Comparison of ENCODE assay signal across 8 mouse cellular contexts in genomic region chr12:118301866-118302835, GRCm38 (mm10). TPM values are rescaled to one million over a fixed set of nuclear protein-coding genes. Genes with fewer than 3 reads are reported as not detected.
DNase-seq lines count a peak whose midpoint lies in the region; ATAC-seq and TF ChIP-seq lines count a peak whose summit lies in the region.

No protein-coding gene starts in this region.

- H3K27me3 ChIP-seq in embryonic facial prominence, embryonic 15.5 days, result no peaks in the 10 kb centered on the region
- H3K27me3 ChIP-seq in limb, embryonic 14.5 days (ENCODE audit: control insufficient read depth, insufficient read depth, low read length), result no peaks in the 10 kb centered on the region
- H3K27me3 ChIP-seq in midbrain, postnatal 0 days (ENCODE audit: insufficient read depth, low read length), result no peaks in the 10 kb centered on the region

- peak overlapping the region; percentile 85 for H3K4me3 ChIP-seq in bone marrow, adult 2 months (replicated peaks; ENCODE audit: control insufficient read depth, low read depth, low read length)
- H3K4me3 ChIP-seq in embryonic facial prominence, embryonic 15.5 days (replicated peaks), result peak overlapping the region; percentile 98
- peak overlapping the region; percentile 69 for H3K4me3 ChIP-seq in limb, embryonic 14.5 days (replicated peaks; ENCODE audit: low read length)
- H3K4me3 ChIP-seq in midbrain, postnatal 0 days (ENCODE audit: low read depth, low read length), result peak overlapping the region; percentile 79

- peak; percentile 97 for DNase-seq in 416B (ENCODE audit: low read depth)
- DNase-seq in heart, adult 8-10 months (ENCODE audit: low spot score), result peak; percentile 99
- peak; percentile 100 for DNase-seq in kidney, adult 9 months
- DNase-seq in limb, embryonic 14.5 days (ENCODE audit: low spot score), result peak; percentile 98
- peak; percentile 99 for DNase-seq in midbrain, postnatal 0 days (ENCODE audit: low spot score)
- DNase-seq in spleen, postnatal 14 days (ENCODE audit: low spot score in 2 of 2), result peak; percentile 99

- TF ChIP-seq CTCF in bone marrow, adult 2 months (IDR thresholded peaks at IDR 0.05; ENCODE audit: control insufficient read depth, insufficient read depth, low read length), result no peak
- TF ChIP-seq CTCF in midbrain, postnatal 0 days (IDR thresholded peaks at IDR 0.05), result peak; percentile 57

- peak overlapping the region; percentile 70 for H3K4me2 ChIP-seq in embryonic facial prominence, embryonic 15.5 days (replicated peaks)
- H3K4me2 ChIP-seq in limb, embryonic 14.5 days (replicated peaks; ENCODE audit: low read depth, low read length, severe bottlenecking), result peak overlapping the region; percentile 80
- peak overlapping the region; percentile 57 for H3K4me2 ChIP-seq in midbrain, postnatal 0 days (ENCODE audit: low read depth, low read length, poor library complexity, severe bottlenecking)

- peak; percentile 91 for ATAC-seq in embryonic facial prominence, embryonic 15.5 days (ENCODE audit: insufficient number of reproducible peaks, low FRiP score, low TSS enrichment, low read depth)
- peak; percentile 89 for ATAC-seq in limb, embryonic 14.5 days (ENCODE audit: low FRiP score, low read depth)
- peak; percentile 93 for ATAC-seq in midbrain, postnatal 0 days (ENCODE audit: low FRiP score)

- no peaks in the 10 kb centered on the region; the same call in 1 of the 2 replicates for H3K4me1 ChIP-seq in bone marrow, adult 2 months (ENCODE audit: control insufficient read depth, insufficient read depth, low read length)
- H3K4me1 ChIP-seq in embryonic facial prominence, embryonic 15.5 days, result peaks cover 18% of the 10 kb centered on the region
- H3K4me1 ChIP-seq in limb, embryonic 14.5 days (ENCODE audit: control insufficient read depth, insufficient read depth, low read length), result peaks cover 20% of the 10 kb centered on the region
- H3K4me1 ChIP-seq in midbrain, postnatal 0 days (ENCODE audit: insufficient read depth, low read length), result peaks cover 19% of the 10 kb centered on the region; the same call in 1 of the 2 replicates

- peak overlapping the region; percentile 77 for H3K9ac ChIP-seq in embryonic facial prominence, embryonic 15.5 days
- H3K9ac ChIP-seq in limb, embryonic 14.5 days (ENCODE audit: low read depth, low read length, severe bottlenecking), result peak overlapping the region; percentile 61
- peak overlapping the region; percentile 84 for H3K9ac ChIP-seq in midbrain, postnatal 0 days (replicated peaks; ENCODE audit: low read length, poor library complexity, severe bottlenecking)

- H3K27ac ChIP-seq in bone marrow, adult 2 months (ENCODE audit: control insufficient read depth, insufficient read depth, low read depth, low read length, poor library complexity), result peak overlapping the region; percentile 92
- H3K27ac ChIP-seq in embryonic facial prominence, embryonic 15.5 days (replicated peaks), result peak overlapping the region; percentile 95
- peak overlapping the region; percentile 96 for H3K27ac ChIP-seq in limb, embryonic 14.5 days (replicated peaks; ENCODE audit: low read depth, low read length)
- H3K27ac ChIP-seq in midbrain, postnatal 0 days (ENCODE audit: low read depth, low read length), result peak overlapping the region; percentile 97

- TF ChIP-seq POLR2A in bone marrow, adult 2 months (IDR thresholded peaks at IDR 0.05; ENCODE audit: borderline replicate concordance, control insufficient read depth, low read depth, low read length), result peak; percentile 58; the same call in 1 of the 2 replicates
- 0 out of 2 replicates have a peak, but pooled peaks have one; percentile 41 for TF ChIP-seq POLR2A in limb, embryonic 14.5 days (IDR thresholded peaks at IDR 0.05; ENCODE audit: borderline replicate concordance, extremely low read depth, insufficient read depth, insufficient read length)

- H3K36me3 ChIP-seq in embryonic facial prominence, embryonic 15.5 days, result no peaks in the 10 kb centered on the region
- H3K36me3 ChIP-seq in limb, embryonic 14.5 days (ENCODE audit: control insufficient read depth, insufficient read depth, low read length), result no peaks in the 10 kb centered on the region; the same call in 1 of the 2 replicates
- H3K36me3 ChIP-seq in midbrain, postnatal 0 days (ENCODE audit: insufficient read depth, low read length), result no peaks in the 10 kb centered on the region

- no peaks in the 10 kb centered on the region for H3K9me3 ChIP-seq in embryonic facial prominence, embryonic 15.5 days (replicated peaks)
- no peaks in the 10 kb centered on the region for H3K9me3 ChIP-seq in limb, embryonic 14.5 days (ENCODE audit: control insufficient read depth, low read length)
- no peaks in the 10 kb centered on the region for H3K9me3 ChIP-seq in midbrain, postnatal 0 days (ENCODE audit: low read length)

- WGBS in bone marrow, adult 2 months, result under 1% methylated on average over 73 of the region's 74 CpGs
- WGBS in embryonic facial prominence, embryonic 15.5 days, result under 1% methylated on average over 74 of the region's 74 CpGs
- 2% methylated on average over 62 of the region's 74 CpGs for WGBS in limb, embryonic 14.5 days
- WGBS in midbrain, postnatal 0 days, result under 1% methylated on average over 71 of the region's 74 CpGs

RNA-seq across cellular contexts. Expression of gene Sp4, which starts 0.9 kb away (rescaled TPM):
- 4.7 and 11.0 TPM in 2 replicates for polyA plus RNA-seq in bone marrow, adult 2 months (2011; ENCODE audit: insufficient read depth, insufficient read length, low replicate concordance, missing spikeins)
- 4.9 and 5.9 TPM in 2 replicates for polyA plus RNA-seq in embryonic facial prominence, embryonic 15.5 days (2015; fragmentation: Nextera tagmentation; extraction: Ambion mirVana)
- total RNA-seq in heart, adult 8-10 months (2022), result 10 to 100 TPM in 2 of 4 experiments, 1 to 10 TPM in 2; 9.5 to 14.1 (median 11.7) TPM
- 5.9 and 7.0 TPM in 2 replicates for polyA plus RNA-seq in limb, embryonic 14.5 days (2012; rRNA removed)
- polyA plus RNA-seq in limb, embryonic 14.5 days (2014; fragmentation: Nextera tagmentation; extraction: Ambion mirVana), result 8.0 and 10.1 TPM in 2 replicates
- total RNA-seq in midbrain, postnatal 0 days (2014; rRNA removed), result 50.8 and 55.2 TPM in 2 replicates
- 14.3 and 17.4 TPM in 2 replicates for polyA plus RNA-seq in midbrain, postnatal 0 days (2015; fragmentation: Nextera tagmentation; extraction: Ambion mirVana)

Comparison
In these comparisons a context has a peak if more than half of its experiments do, and no peak if none do; other contexts are left out.
1. Peak in every context shown above with its lines: DNase-seq, ATAC-seq, H3K4me3 ChIP-seq and H3K27ac ChIP-seq.